In genomic region chr10:61045081-61045480, GRCm38 (mm10) we compare ENCODE assay signal across 9 mouse cellular contexts. TPM values are rescaled to one million over a fixed set of nuclear protein-coding genes. Genes with fewer than 3 reads are reported as not detected.
A peak's percentile ranks its signal among the peaks of the same experiment; 100 is the strongest.
DNase-seq lines count a peak whose midpoint lies in the region; ATAC-seq lines count a peak whose summit lies in the region.
"Had no signal": no experiment of that assay in that cellular context is flagged by ENCODE, and none has a peak within 500 bp of the region (broad histone marks: within the 10 kb centered on the region; RNA-seq: fewer than 3 reads in every experiment).

No protein-coding gene starts in this region.

- no peak overlapping the region for H3K27ac ChIP-seq in forebrain, embryonic 16.5 days (ENCODE audit: low read length)
- no peak overlapping the region for H3K27ac ChIP-seq in forebrain, embryonic 13.5 days
- no peak overlapping the region for H3K27ac ChIP-seq in midbrain, embryonic 10.5 days (replicated peaks)
- no peak overlapping the region for H3K27ac ChIP-seq in midbrain, embryonic 16.5 days (ENCODE audit: low read length)
- H3K27ac ChIP-seq in limb, embryonic 11.5 days (replicated peaks; ENCODE audit: low read depth, low read length) = no peak overlapping the region
- H3K27ac ChIP-seq: limb, embryonic 15.5 days had no signal

- no peak overlapping the region; the same call in 1 of the 2 replicates for H3K9ac ChIP-seq in forebrain, embryonic 16.5 days (replicated peaks; ENCODE audit: low read depth, low read length)
- no peak overlapping the region for H3K9ac ChIP-seq in forebrain, embryonic 13.5 days
- H3K9ac ChIP-seq in midbrain, embryonic 16.5 days (ENCODE audit: low read depth, low read length) = no peak overlapping the region
- H3K9ac ChIP-seq in limb, embryonic 11.5 days (ENCODE audit: low read length) = no peak overlapping the region
- H3K9ac ChIP-seq: limb, embryonic 15.5 days had no signal

- no peaks in the 10 kb centered on the region for H3K27me3 ChIP-seq in forebrain, embryonic 16.5 days (replicated peaks; ENCODE audit: control insufficient read depth, insufficient read depth, low read length)
- H3K27me3 ChIP-seq in forebrain, embryonic 13.5 days = no peaks in the 10 kb centered on the region
- H3K27me3 ChIP-seq in midbrain, embryonic 10.5 days (ENCODE audit: low read depth, poor library complexity, severe bottlenecking) = peaks cover 22% of the 10 kb centered on the region
- H3K27me3 ChIP-seq in midbrain, embryonic 16.5 days (ENCODE audit: control insufficient read depth, insufficient read depth, low read depth, low read length) = no peaks in the 10 kb centered on the region
- no peaks in the 10 kb centered on the region for H3K27me3 ChIP-seq in limb, embryonic 11.5 days (ENCODE audit: control insufficient read depth, insufficient read depth, low read length)
- H3K27me3 ChIP-seq: limb, embryonic 15.5 days had no signal

- no peak overlapping the region for H3K4me3 ChIP-seq in forebrain, embryonic 16.5 days (replicated peaks; ENCODE audit: low read length)
- no peak overlapping the region for H3K4me3 ChIP-seq in forebrain, embryonic 13.5 days
- H3K4me3 ChIP-seq in midbrain, embryonic 10.5 days = no peak overlapping the region
- no peak overlapping the region for H3K4me3 ChIP-seq in midbrain, embryonic 16.5 days (ENCODE audit: low read depth, low read length)
- H3K4me3 ChIP-seq in limb, embryonic 11.5 days (ENCODE audit: low read depth, low read length) = no peak overlapping the region
- H3K4me3 ChIP-seq: limb, embryonic 15.5 days had no signal

- H3K9me3 ChIP-seq in forebrain, embryonic 16.5 days (ENCODE audit: control insufficient read depth, low read length) = no peaks in the 10 kb centered on the region
- no peaks in the 10 kb centered on the region for H3K9me3 ChIP-seq in forebrain, embryonic 13.5 days (replicated peaks)
- H3K9me3 ChIP-seq in midbrain, embryonic 10.5 days (replicated peaks) = no peaks in the 10 kb centered on the region
- no peaks in the 10 kb centered on the region for H3K9me3 ChIP-seq in midbrain, embryonic 16.5 days (replicated peaks; ENCODE audit: control insufficient read depth, low read length, poor library complexity, severe bottlenecking)
- no peaks in the 10 kb centered on the region for H3K9me3 ChIP-seq in limb, embryonic 11.5 days (ENCODE audit: control insufficient read depth, low read length)
- H3K9me3 ChIP-seq: limb, embryonic 15.5 days had no signal

- no peaks in the 10 kb centered on the region for H3K36me3 ChIP-seq in forebrain, embryonic 16.5 days (ENCODE audit: control insufficient read depth, insufficient read depth)
- H3K36me3 ChIP-seq in forebrain, embryonic 13.5 days (ENCODE audit: poor library complexity, severe bottlenecking) = no peaks in the 10 kb centered on the region
- no peaks in the 10 kb centered on the region for H3K36me3 ChIP-seq in midbrain, embryonic 10.5 days
- H3K36me3 ChIP-seq in midbrain, embryonic 16.5 days (ENCODE audit: control insufficient read depth, insufficient read depth, low read length) = no peaks in the 10 kb centered on the region
- no peaks in the 10 kb centered on the region for H3K36me3 ChIP-seq in limb, embryonic 11.5 days (ENCODE audit: control insufficient read depth, insufficient read depth, low read length)
- H3K36me3 ChIP-seq: limb, embryonic 15.5 days had no signal

- ATAC-seq in forebrain, embryonic 16.5 days = peak; percentile 50; the same call in 1 of the 2 replicates
- no peak for ATAC-seq in forebrain, embryonic 13.5 days
- no peak for ATAC-seq in midbrain, embryonic 16.5 days
- no peak for ATAC-seq in limb, embryonic 11.5 days (ENCODE audit: insufficient number of reproducible peaks, low FRiP score, low TSS enrichment, low read depth)

- H3K4me1 ChIP-seq in forebrain, embryonic 16.5 days (replicated peaks; ENCODE audit: control insufficient read depth, insufficient read depth, low read length) = no peaks in the 10 kb centered on the region
- H3K4me1 ChIP-seq in forebrain, embryonic 13.5 days = no peaks in the 10 kb centered on the region
- H3K4me1 ChIP-seq in midbrain, embryonic 10.5 days = peaks cover 8% of the 10 kb centered on the region
- no peaks in the 10 kb centered on the region for H3K4me1 ChIP-seq in midbrain, embryonic 16.5 days (ENCODE audit: control insufficient read depth, insufficient read depth, low read length)
- 0 out of 2 replicates have a peak, but pooled peaks cover 2% of the 10 kb centered on the region for H3K4me1 ChIP-seq in limb, embryonic 11.5 days (ENCODE audit: control insufficient read depth, insufficient read depth, low read length)

- 11% methylated on average over 8 of the region's 8 CpGs for WGBS in forebrain, embryonic 16.5 days
- 13% methylated on average over 8 of the region's 8 CpGs for WGBS in forebrain, embryonic 13.5 days
- 21% methylated on average over 8 of the region's 8 CpGs for WGBS in midbrain, embryonic 10.5 days
- WGBS in midbrain, embryonic 16.5 days = 13% methylated on average over 8 of the region's 8 CpGs
- WGBS in limb, embryonic 11.5 days = 11% methylated on average over 8 of the region's 8 CpGs

- peak; percentile 25 for DNase-seq in midbrain, embryonic 10.5 days (ENCODE audit: low spot score)
- DNase-seq in limb, embryonic 11.5 days (ENCODE audit: low spot score) = peak; percentile 63
- DNase-seq in retina, postnatal 1 day = peak; percentile 71
- DNase-seq in urinary bladder, adult 18-20 months (ENCODE audit: low spot score in 2 of 2) = no peak
- DNase-seq in heart, postnatal 36 days = no peak

- H3K4me2 ChIP-seq in forebrain, embryonic 16.5 days (ENCODE audit: low read length) = no peak overlapping the region
- H3K4me2 ChIP-seq in forebrain, embryonic 13.5 days = no peak overlapping the region
- no peak overlapping the region for H3K4me2 ChIP-seq in midbrain, embryonic 16.5 days (ENCODE audit: low read length)
- H3K4me2 ChIP-seq in limb, embryonic 11.5 days (ENCODE audit: low read depth, severe bottlenecking) = no peak overlapping the region
- H3K4me2 ChIP-seq: limb, embryonic 15.5 days had no signal

- intact Hi-C loops in heart, postnatal 36 days (cut with DNase I) = no loop called here

RNA-seq across cellular contexts. Expression of gene Pcbd1, which starts 44.0 kb away (rescaled TPM):
- polyA plus RNA-seq in forebrain, embryonic 16.5 days (2015; fragmentation: Nextera tagmentation; extraction: Ambion mirVana) = 12.9 and 16.1 TPM in 2 replicates
- 17.1 and 18.3 TPM in 2 replicates for polyA plus RNA-seq in forebrain, embryonic 13.5 days (2015; fragmentation: Nextera tagmentation; extraction: Ambion mirVana)
- 21.0 and 29.3 TPM in 2 replicates for polyA plus RNA-seq in midbrain, embryonic 10.5 days (2016; fragmentation: Nextera tagmentation; extraction: Ambion mirVana)
- 50.9 and 52.9 TPM in 2 replicates for polyA plus RNA-seq in midbrain, embryonic 16.5 days (2015; fragmentation: Nextera tagmentation; extraction: Ambion mirVana)
- polyA plus RNA-seq in limb, embryonic 11.5 days (2014; fragmentation: Nextera tagmentation; extraction: Ambion mirVana) = 20.5 and 21.8 TPM in 2 replicates
- total RNA-seq in heart, postnatal 36 days (2021) = under 1 TPM; 0.39 to 0.95 TPM

Comparison
In these comparisons a context has a peak if more than half of its experiments do, and no peak if none do; other contexts are left out.
1. DNase-seq: peak in midbrain, embryonic 10.5 days (single experiment), limb, embryonic 11.5 days (single experiment) and retina, postnatal 1 day (single experiment); none in urinary bladder, adult 18-20 months (0 of 2) and heart, postnatal 36 days (0 of 2).